Mouse (Mus musculus) spleen, adult 2 months (tissue): ENCODE measurements around the gene Plekha4.

ENCODE experiments used
- CTCF ChIP-seq: fragments of 200-500 bp; IDR thresholded peaks from 2 replicates; pipeline ENCODE4 v1.5.1; 2011; ENCODE audit warnings: mild to moderate bottlenecking, inconsistent platforms; ENCODE audit not compliant: insufficient read depth, insufficient read length, insufficient replicate concordance; ENCODE audit errors: extremely low read depth
- POLR2A ChIP-seq: fragments of 200-500 bp; IDR thresholded peaks from 2 replicates; pipeline ENCODE4 v1.6.1; 2011; ENCODE audit warnings: low read depth, low read length, inconsistent platforms

- TF ChIP-seq CTCF = no peak
- TF ChIP-seq POLR2A = no peak; the same call in 1 of the 2 replicates
These were observed 41.8 kb downstream of the Plekha4 start for GRCm38 (mm10) chr7:45567780-45568516.
